Mouse (Mus musculus): ENCODE results near the gene S1pr4. TPM values are rescaled to one million over a fixed set of nuclear protein-coding genes. Genes with fewer than 3 reads are reported as not detected.

The S1pr4 gene
- polyA plus RNA-seq, 1 experiment from 2014 or later = 1.3 TPM

DNA sequence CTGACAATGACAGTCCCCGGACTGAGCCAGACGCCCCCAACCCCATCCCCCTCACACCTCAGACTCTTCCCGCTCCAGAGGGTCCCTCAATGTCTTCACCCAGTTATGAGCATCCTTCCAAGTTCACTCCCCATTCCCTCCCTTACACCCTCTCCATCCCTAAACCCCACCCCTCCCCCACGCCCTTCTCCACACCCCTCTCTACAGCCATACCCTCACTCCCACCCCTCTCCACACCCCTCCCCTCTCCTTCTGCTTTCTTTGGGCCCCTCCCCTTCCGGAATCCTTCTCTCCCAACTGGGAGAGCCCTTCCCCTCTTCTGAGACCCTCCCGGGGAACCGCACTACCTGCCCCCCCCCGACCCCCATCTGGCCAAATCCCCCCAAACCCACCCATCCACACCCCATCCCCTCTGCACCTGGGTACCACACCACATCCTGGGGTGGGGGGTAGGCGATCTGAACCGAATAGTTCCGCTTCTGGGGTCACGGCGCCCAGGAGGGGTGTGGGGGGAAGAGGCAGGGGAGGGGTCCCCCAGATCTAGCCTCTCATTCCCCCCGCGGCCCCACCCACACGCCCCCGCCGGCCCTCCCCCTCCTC is 27.4 kb downstream of the S1pr4 start:
- Histone ChIP-seq H3K36me3 (ENCODE audit: insufficient read depth) (no peaks in the 10 kb centered on the region), H3K9me3 (ENCODE audit: low read depth, low read length) (no peaks in the 10 kb centered on the region), H3K9ac (no peak overlapping the region), H3K4me3 (ENCODE audit: low read depth, low read length) (no peak overlapping the region), H3K4me2 (no peak overlapping the region), H3K27me3 (ENCODE audit: insufficient read depth, low read length) (peaks cover 30% of the 10 kb centered on the region), H3K27ac (ENCODE audit: low read depth) (no peak overlapping the region), H3K4me1 (ENCODE audit: insufficient read depth) (no peaks in the 10 kb centered on the region)
- DNase-seq (no peak), ATAC-seq (ENCODE audit: insufficient read depth) (no peak)
- WGBS = 9% methylated on average over 13 of the region's 18 CpGs
- no peak for TF ChIP-seq CTCF (IDR thresholded peaks at IDR 0.05; ENCODE audit: low read depth)

DNA sequence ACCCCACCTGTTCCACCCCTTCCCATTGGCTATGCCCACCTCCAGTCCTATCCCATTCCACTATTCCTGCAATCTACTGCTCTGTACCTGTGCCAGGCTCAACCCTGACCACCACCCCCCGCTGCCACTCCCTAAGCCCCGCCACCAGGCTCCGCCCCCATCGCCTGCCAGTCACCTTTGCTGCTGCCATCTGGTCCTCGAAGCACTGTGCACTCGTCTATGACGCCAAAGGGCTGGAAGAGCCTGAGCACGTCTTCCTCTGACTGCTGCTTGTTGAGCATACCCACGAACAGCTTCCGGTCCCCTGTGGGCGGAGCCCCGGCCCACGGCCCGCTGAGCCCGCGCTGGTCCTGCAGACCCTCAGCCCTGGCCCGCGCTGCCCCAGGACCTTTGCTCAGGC is 29.5 kb downstream of the S1pr4 start:
- TF ChIP-seq CTCF (IDR thresholded peaks at IDR 0.05; ENCODE audit: low read depth) = no peak
- Histone ChIP-seq H3K9ac (no peak overlapping the region), H3K4me3 (ENCODE audit: low read depth, low read length) (no peak overlapping the region), H3K4me2 (no peak overlapping the region), H3K27me3 (ENCODE audit: insufficient read depth, low read length) (peaks cover 42% of the 10 kb centered on the region), H3K36me3 (ENCODE audit: insufficient read depth) (no peaks in the 10 kb centered on the region), H3K4me1 (ENCODE audit: insufficient read depth) (no peaks in the 10 kb centered on the region), H3K9me3 (ENCODE audit: low read depth, low read length) (no peaks in the 10 kb centered on the region), H3K27ac (ENCODE audit: low read depth) (no peak overlapping the region)
- WGBS = 52% methylated on average over 18 of the region's 18 CpGs
- ATAC-seq (ENCODE audit: insufficient read depth) = no peak
- no peak for DNase-seq

- 79% methylated on average over 5 of the region's 5 CpGs for WGBS
- Histone ChIP-seq H3K27me3 (ENCODE audit: insufficient read depth, low read length) (peaks cover 50% of the 10 kb centered on the region), H3K4me3 (ENCODE audit: low read depth, low read length) (no peak overlapping the region), H3K4me2 (no peak overlapping the region), H3K9ac (no peak overlapping the region), H3K27ac (ENCODE audit: low read depth) (no peak overlapping the region), H3K4me1 (ENCODE audit: insufficient read depth) (0 out of 2 replicates have a peak, but pooled peaks cover under 1% of the 10 kb centered on the region), H3K9me3 (ENCODE audit: low read depth, low read length) (no peaks in the 10 kb centered on the region), H3K36me3 (ENCODE audit: insufficient read depth) (no peaks in the 10 kb centered on the region)
- no peak for DNase-seq
- no peak for TF ChIP-seq CTCF (IDR thresholded peaks at IDR 0.05; ENCODE audit: low read depth)
- ATAC-seq (ENCODE audit: insufficient read depth) = no peak
These were observed 30.7 kb downstream of the S1pr4 start for GRCm38 (mm10) chr10:81469253-81469652.

DNA sequence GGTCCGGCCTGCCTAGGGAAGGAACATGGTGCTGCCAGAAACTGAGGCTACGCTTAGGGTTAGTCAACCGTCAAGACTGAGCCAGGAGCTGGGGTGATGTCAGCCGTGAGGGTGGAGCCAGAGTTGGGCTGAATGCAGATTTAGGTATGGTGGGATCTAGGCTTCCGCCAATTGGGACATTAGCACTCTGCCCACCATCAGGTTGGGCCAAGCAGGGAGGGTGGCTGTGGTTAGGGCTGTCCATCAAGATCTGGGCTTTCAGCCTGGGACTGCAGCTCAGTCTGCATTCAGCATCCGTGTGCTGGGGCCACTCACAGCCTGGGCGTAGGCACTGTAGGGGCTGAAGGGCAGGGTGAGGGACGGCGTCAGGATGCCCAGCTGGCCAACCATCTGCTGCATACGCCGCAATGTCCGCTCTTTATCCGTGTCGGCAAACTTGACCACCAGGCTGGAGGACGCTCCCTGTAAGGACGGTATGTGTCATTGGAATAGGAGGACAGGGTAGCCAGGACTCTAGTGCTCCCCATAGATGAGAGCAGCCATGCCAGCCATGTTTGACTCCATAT is 32.2 kb downstream of the S1pr4 start:
- no peak overlapping the region for H3K4me2 ChIP-seq
- no peak overlapping the region for H3K4me3 ChIP-seq (ENCODE audit: low read depth, low read length)
- no peak overlapping the region for H3K9ac ChIP-seq
- H3K9me3 ChIP-seq (ENCODE audit: low read depth, low read length) = no peaks in the 10 kb centered on the region
- no peak for TF ChIP-seq CTCF (IDR thresholded peaks at IDR 0.05; ENCODE audit: low read depth)
- no peaks in the 10 kb centered on the region for H3K36me3 ChIP-seq (ENCODE audit: insufficient read depth)
- ATAC-seq (ENCODE audit: insufficient read depth) (no peak), DNase-seq (no peak)
- 83% methylated on average over 16 of the region's 16 CpGs for WGBS
- H3K4me1 ChIP-seq (ENCODE audit: insufficient read depth) = peaks cover 3% of the 10 kb centered on the region; the same call in 1 of the 2 replicates
- H3K27me3 ChIP-seq (ENCODE audit: insufficient read depth, low read length) = peaks cover 50% of the 10 kb centered on the region
- H3K27ac ChIP-seq (ENCODE audit: low read depth) = no peak overlapping the region

GRCm38 (mm10) chr10:81466881-81467280 is 33.1 kb downstream of the S1pr4 start:
- 49% methylated on average over 14 of the region's 14 CpGs for WGBS
- H3K9me3 ChIP-seq (ENCODE audit: low read depth, low read length) = no peaks in the 10 kb centered on the region
- H3K27ac ChIP-seq (ENCODE audit: low read depth) = no peak overlapping the region
- ATAC-seq (ENCODE audit: insufficient read depth) (no peak), DNase-seq (no peak)
- no peak overlapping the region for H3K4me3 ChIP-seq (ENCODE audit: low read depth, low read length)
- TF ChIP-seq CTCF (IDR thresholded peaks at IDR 0.05; ENCODE audit: low read depth) = no peak
- no peaks in the 10 kb centered on the region for H3K36me3 ChIP-seq (ENCODE audit: insufficient read depth)
- no peak overlapping the region for H3K4me2 ChIP-seq
- H3K4me1 ChIP-seq (ENCODE audit: insufficient read depth) = peaks cover 3% of the 10 kb centered on the region; the same call in 1 of the 2 replicates
- H3K9ac ChIP-seq = no peak overlapping the region
- H3K27me3 ChIP-seq (ENCODE audit: insufficient read depth, low read length) = peaks cover 50% of the 10 kb centered on the region

- H3K27ac ChIP-seq (ENCODE audit: low read depth) = no peak overlapping the region
- ATAC-seq (ENCODE audit: insufficient read depth) (no peak), DNase-seq (no peak)
- no peak for TF ChIP-seq CTCF (IDR thresholded peaks at IDR 0.05; ENCODE audit: low read depth)
- peaks cover 56% of the 10 kb centered on the region for H3K27me3 ChIP-seq (ENCODE audit: insufficient read depth, low read length)
- 85% methylated on average over 2 of the region's 2 CpGs for WGBS
- H3K9ac ChIP-seq = no peak overlapping the region
- no peak overlapping the region for H3K4me3 ChIP-seq (ENCODE audit: low read depth, low read length)
- peaks cover 3% of the 10 kb centered on the region; the same call in 1 of the 2 replicates for H3K4me1 ChIP-seq (ENCODE audit: insufficient read depth)
- H3K4me2 ChIP-seq = no peak overlapping the region
- H3K9me3 ChIP-seq (ENCODE audit: low read depth, low read length) = no peaks in the 10 kb centered on the region
- H3K36me3 ChIP-seq (ENCODE audit: insufficient read depth) = no peaks in the 10 kb centered on the region
These were observed 33.9 kb downstream of the S1pr4 start for GRCm38 (mm10) chr10:81466066-81466465.

DNA sequence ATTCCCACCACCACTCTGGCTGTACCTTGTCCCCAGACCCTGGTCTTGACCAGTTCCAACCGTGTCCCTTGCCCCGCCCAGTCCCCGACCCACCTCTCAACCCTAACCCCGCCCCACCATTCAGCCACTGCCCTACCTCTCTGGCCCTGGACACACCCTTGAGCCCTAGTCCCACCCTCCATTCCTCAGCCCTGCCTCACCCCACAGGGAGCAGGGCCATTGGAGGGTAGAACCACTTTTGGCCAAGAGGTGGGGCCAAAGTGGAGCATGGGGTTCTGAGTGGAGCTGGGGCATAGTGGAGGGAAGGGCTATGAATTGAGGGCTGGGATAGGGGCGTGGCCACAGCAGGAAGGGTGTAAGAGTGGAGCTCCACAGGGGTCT is 34.7 kb downstream of the S1pr4 start:
- no peak overlapping the region for H3K4me2 ChIP-seq
- no peaks in the 10 kb centered on the region for H3K36me3 ChIP-seq (ENCODE audit: insufficient read depth)
- peaks cover 3% of the 10 kb centered on the region; the same call in 1 of the 2 replicates for H3K4me1 ChIP-seq (ENCODE audit: insufficient read depth)
- peaks cover 64% of the 10 kb centered on the region for H3K27me3 ChIP-seq (ENCODE audit: insufficient read depth, low read length)
- H3K9ac ChIP-seq = no peak overlapping the region
- H3K27ac ChIP-seq (ENCODE audit: low read depth) = no peak overlapping the region
- peak; percentile 31; the same call in 1 of the 2 replicates for ATAC-seq (ENCODE audit: insufficient read depth)
- no peak for DNase-seq
- TF ChIP-seq CTCF (IDR thresholded peaks at IDR 0.05; ENCODE audit: low read depth) = no peak
- no peak overlapping the region for H3K4me3 ChIP-seq (ENCODE audit: low read depth, low read length)
- 10% methylated on average over 5 of the region's 5 CpGs for WGBS
- H3K9me3 ChIP-seq (ENCODE audit: low read depth, low read length) = no peaks in the 10 kb centered on the region

Measured in lung, embryonic 14.5 days (tissue).